In genomic region chr17:72953811-72954685, GRCm38 (mm10) we compare ENCODE assay signal across 29 mouse cellular contexts. TPM values are rescaled to one million over a fixed set of nuclear protein-coding genes. Genes with fewer than 3 reads are reported as not detected.
A peak's percentile ranks its signal among the peaks of the same experiment; 100 is the strongest.
DNase-seq lines count a peak whose midpoint lies in the region; ATAC-seq and TF ChIP-seq lines count a peak whose summit lies in the region.
"Had no signal": no experiment of that assay in that cellular context is flagged by ENCODE, and none has a peak within 500 bp of the region (broad histone marks: within the 10 kb centered on the region; RNA-seq: fewer than 3 reads in every experiment).

No protein-coding gene starts in this region.

- no peak overlapping the region for H3K4me2 ChIP-seq in forebrain, embryonic 11.5 days (ENCODE audit: low read depth, low read length, severe bottlenecking)
- no peak overlapping the region for H3K4me2 ChIP-seq in intestine, embryonic 14.5 days (ENCODE audit: low read length)
- no peak overlapping the region for H3K4me2 ChIP-seq in intestine, postnatal 0 days (replicated peaks; ENCODE audit: low read depth)
- H3K4me2 ChIP-seq: embryonic facial prominence, embryonic 15.5 days; heart, embryonic 13.5 days; hindbrain, embryonic 14.5 days; limb, embryonic 12.5 days; liver, embryonic 15.5 days; lung, embryonic 14.5 days; midbrain, embryonic 15.5 days; stomach, embryonic 15.5 days had no signal

- DNase-seq in forebrain, embryonic 11.5 days (ENCODE audit: low spot score): peak; percentile 15
- no peak for DNase-seq in forebrain, embryonic 10.5 days (ENCODE audit: extremely low spot score, low spot score)
- DNase-seq in intestine, embryonic 14.5 days (ENCODE audit: low spot score): no peak
- DNase-seq in right cerebral cortex, postnatal 25 days: peak; percentile 29
- DNase-seq in right cerebral cortex, postnatal 4 days: no peak
- DNase-seq in kidney, adult 18-20 months: no peak
- no peak for DNase-seq in layer of hippocampus, postnatal 36 days
- DNase-seq: adrenal gland, postnatal 10 days; cerebellum, adult 11 months; cerebellum, adult 9-10 months; cerebellum, postnatal 36 days; heart, postnatal 10 days; kidney, adult 9 months; kidney, postnatal 10 days; lung, embryonic 14.5 days; lung, postnatal 14 days; thymus, adult 2 months; thymus, postnatal 36 days had no signal

- peaks cover 1% of the 10 kb centered on the region; the same call in 1 of the 2 replicates for H3K4me1 ChIP-seq in forebrain, embryonic 11.5 days (replicated peaks; ENCODE audit: control insufficient read depth, insufficient read depth, low read length)
- peaks cover 21% of the 10 kb centered on the region for H3K4me1 ChIP-seq in forebrain, embryonic 10.5 days
- no peaks in the 10 kb centered on the region; the same call in 1 of the 2 replicates for H3K4me1 ChIP-seq in intestine, embryonic 14.5 days (replicated peaks; ENCODE audit: control insufficient read depth, insufficient read depth, low read length)
- peaks cover 7% of the 10 kb centered on the region; the same call in 1 of the 2 replicates for H3K4me1 ChIP-seq in intestine, postnatal 0 days (replicated peaks; ENCODE audit: control insufficient read depth, insufficient read depth, low read length)
- H3K4me1 ChIP-seq: liver, embryonic 15.5 days; midbrain, embryonic 15.5 days had no signal

- ATAC-seq in forebrain, embryonic 11.5 days (replicated peaks; ENCODE audit: low FRiP score): no peak
- ATAC-seq in intestine, embryonic 14.5 days (replicated peaks; ENCODE audit: low FRiP score, low TSS enrichment, low read depth): peak; percentile 43; the same call in 1 of the 2 replicates
- ATAC-seq in intestine, postnatal 0 days: no peak
- ATAC-seq: activated CD4-positive, CD25-positive, alpha-beta regulatory T cell, adult 4 months; forebrain, embryonic 14.5 days; midbrain, embryonic 15.5 days had no signal

- TF ChIP-seq CTCF in intestine, postnatal 0 days (IDR thresholded peaks at IDR 0.05; ENCODE audit: low read depth): no peak

- no peak overlapping the region for H3K4me3 ChIP-seq in forebrain, embryonic 11.5 days (ENCODE audit: low read depth, low read length)
- no peak overlapping the region for H3K4me3 ChIP-seq in forebrain, embryonic 10.5 days
- no peak overlapping the region for H3K4me3 ChIP-seq in intestine, embryonic 14.5 days (ENCODE audit: low read depth, low read length)
- no peak overlapping the region for H3K4me3 ChIP-seq in intestine, postnatal 0 days (ENCODE audit: low read depth, low read length)
- H3K4me3 ChIP-seq: embryonic facial prominence, embryonic 15.5 days; heart, embryonic 13.5 days; limb, embryonic 12.5 days; liver, embryonic 15.5 days; midbrain, embryonic 15.5 days; stomach, embryonic 15.5 days had no signal

- no peak overlapping the region for H3K27ac ChIP-seq in forebrain, embryonic 11.5 days (ENCODE audit: low read depth, low read length)
- H3K27ac ChIP-seq in forebrain, embryonic 10.5 days: no peak overlapping the region; the same call in 1 of the 2 replicates
- H3K27ac ChIP-seq in intestine, embryonic 14.5 days (ENCODE audit: low read depth): no peak overlapping the region; the same call in 1 of the 2 replicates
- no peak overlapping the region for H3K27ac ChIP-seq in intestine, postnatal 0 days (ENCODE audit: low read depth, low read length)
- H3K27ac ChIP-seq: hindbrain, embryonic 14.5 days; limb, embryonic 12.5 days; liver, embryonic 15.5 days; midbrain, embryonic 15.5 days; stomach, embryonic 15.5 days had no signal

- no peak overlapping the region for H3K9ac ChIP-seq in forebrain, embryonic 11.5 days (ENCODE audit: low read length)
- H3K9ac ChIP-seq in intestine, embryonic 14.5 days (ENCODE audit: low read length): no peak overlapping the region
- no peak overlapping the region for H3K9ac ChIP-seq in intestine, postnatal 0 days (ENCODE audit: low read depth, low read length)
- H3K9ac ChIP-seq: embryonic facial prominence, embryonic 15.5 days; heart, embryonic 13.5 days; hindbrain, embryonic 14.5 days; limb, embryonic 12.5 days; liver, embryonic 15.5 days; lung, embryonic 14.5 days; midbrain, embryonic 15.5 days; stomach, embryonic 15.5 days had no signal

- H3K36me3 ChIP-seq in forebrain, embryonic 11.5 days (ENCODE audit: control insufficient read depth, insufficient read depth, low read length): no peaks in the 10 kb centered on the region
- no peaks in the 10 kb centered on the region for H3K36me3 ChIP-seq in forebrain, embryonic 10.5 days (replicated peaks)
- H3K36me3 ChIP-seq in intestine, embryonic 14.5 days (ENCODE audit: control insufficient read depth, insufficient read depth, low read length): no peaks in the 10 kb centered on the region
- no peaks in the 10 kb centered on the region for H3K36me3 ChIP-seq in intestine, postnatal 0 days (ENCODE audit: control insufficient read depth, insufficient read depth)
- H3K36me3 ChIP-seq: embryonic facial prominence, embryonic 15.5 days; heart, embryonic 13.5 days; limb, embryonic 12.5 days; liver, embryonic 15.5 days; midbrain, embryonic 15.5 days; stomach, embryonic 15.5 days had no signal

- no peaks in the 10 kb centered on the region for H3K9me3 ChIP-seq in forebrain, embryonic 11.5 days (ENCODE audit: control insufficient read depth, low read length)
- no peaks in the 10 kb centered on the region for H3K9me3 ChIP-seq in forebrain, embryonic 10.5 days
- H3K9me3 ChIP-seq in intestine, embryonic 14.5 days (ENCODE audit: control insufficient read depth, low read length): no peaks in the 10 kb centered on the region
- no peaks in the 10 kb centered on the region for H3K9me3 ChIP-seq in intestine, postnatal 0 days (ENCODE audit: control insufficient read depth)
- H3K9me3 ChIP-seq: embryonic facial prominence, embryonic 15.5 days; heart, embryonic 13.5 days; limb, embryonic 12.5 days; liver, embryonic 15.5 days; midbrain, embryonic 15.5 days; stomach, embryonic 15.5 days had no signal

- no peaks in the 10 kb centered on the region for H3K27me3 ChIP-seq in forebrain, embryonic 11.5 days (ENCODE audit: control insufficient read depth, insufficient read depth, low read length)
- no peaks in the 10 kb centered on the region for H3K27me3 ChIP-seq in forebrain, embryonic 10.5 days (ENCODE audit: poor library complexity, severe bottlenecking)
- no peaks in the 10 kb centered on the region for H3K27me3 ChIP-seq in intestine, embryonic 14.5 days (replicated peaks; ENCODE audit: control insufficient read depth, insufficient read depth, low read length)
- no peaks in the 10 kb centered on the region for H3K27me3 ChIP-seq in intestine, postnatal 0 days (replicated peaks; ENCODE audit: control insufficient read depth, insufficient read depth, low read length)
- H3K27me3 ChIP-seq: CH12.LX; embryonic facial prominence, embryonic 15.5 days; heart, embryonic 13.5 days; limb, embryonic 12.5 days; liver, embryonic 15.5 days; midbrain, embryonic 15.5 days; stomach, embryonic 15.5 days had no signal

- 82% methylated on average over 6 of the region's 6 CpGs for WGBS in forebrain, embryonic 11.5 days
- 76% methylated on average over 6 of the region's 6 CpGs for WGBS in forebrain, embryonic 10.5 days
- WGBS in intestine, embryonic 14.5 days: 39% methylated on average over 6 of the region's 6 CpGs
- 79% methylated on average over 6 of the region's 6 CpGs for WGBS in intestine, postnatal 0 days

RNA-seq across cellular contexts. Expression of gene Lbh, which starts 35.9 kb away (rescaled TPM):
- 2.9 and 3.3 TPM in 2 replicates for polyA plus RNA-seq in forebrain, embryonic 11.5 days (2014; fragmentation: Nextera tagmentation; extraction: Ambion mirVana)
- 1.3 and 1.8 TPM in 2 replicates for polyA plus RNA-seq in forebrain, embryonic 10.5 days (2016; fragmentation: Nextera tagmentation; extraction: Ambion mirVana)
- 6.4 and 6.5 TPM in 2 replicates for polyA plus RNA-seq in intestine, embryonic 14.5 days (2014; fragmentation: Nextera tagmentation; extraction: Ambion mirVana)
- 11.1 and 11.3 TPM in 2 replicates for polyA plus RNA-seq in intestine, postnatal 0 days (2015; fragmentation: Nextera tagmentation; extraction: Ambion mirVana)
- total RNA-seq in layer of hippocampus, postnatal 36 days (2021): 10 to 100 TPM; 32.6 to 35.7 TPM

Comparison
In these comparisons a context has a peak if more than half of its experiments do, and no peak if none do; other contexts are left out.
1. DNase-seq: peak in forebrain, embryonic 11.5 days (single experiment) and right cerebral cortex, postnatal 25 days (single experiment); none in forebrain, embryonic 10.5 days (single experiment), intestine, embryonic 14.5 days (single experiment), right cerebral cortex, postnatal 4 days (single experiment), kidney, adult 18-20 months (single experiment) and layer of hippocampus, postnatal 36 days (0 of 2).